Mouse (Mus musculus) intestine, embryonic 15.5 days (tissue): ENCODE data around the gene Mmp2. TPM values are rescaled to one million over a fixed set of nuclear protein-coding genes. Genes with fewer than 3 reads are reported as not detected.
A peak's percentile ranks its signal among the peaks of the same experiment; 100 is the strongest.

Source experiments
- ATAC-seq: fragments of 200-750 bp; cut with Nextera tagmentation; 2 replicates; pipeline ENCODE4 v1.8.0; 2017; ENCODE audit warnings: moderate TSS enrichment, moderate library complexity
- H3K27ac ChIP-seq: fragments of 300-500 bp; sonication (generic); 2 replicates; pipeline ENCODE4 v1.5.1; 2015; ENCODE audit warnings: mild to moderate bottlenecking, inconsistent platforms
- H3K27me3 ChIP-seq: fragments of 300-500 bp; sonication (generic); replicated peaks from 2 replicates; pipeline ENCODE4 v1.6.1; 2015; ENCODE audit warnings: inconsistent platforms
- H3K36me3 ChIP-seq: fragments of 300-500 bp; sonication (generic); 2 replicates; pipeline ENCODE4 v1.6.1; 2015; ENCODE audit warnings: inconsistent platforms
- H3K4me1 ChIP-seq: fragments of 300-500 bp; sonication (generic); replicated peaks from 2 replicates; pipeline ENCODE4 v1.6.1; 2015; ENCODE audit warnings: inconsistent platforms
- H3K4me2 ChIP-seq: fragments of 300-500 bp; sonication (generic); replicated peaks from 2 replicates; pipeline ENCODE4 v1.6.1; 2015; ENCODE audit warnings: mild to moderate bottlenecking, inconsistent platforms
- H3K4me3 ChIP-seq: fragments of 300-500 bp; sonication (generic); replicated peaks from 2 replicates; pipeline ENCODE4 v1.5.1; 2015; ENCODE audit warnings: inconsistent platforms
- H3K9ac ChIP-seq: fragments of 300-500 bp; sonication (generic); 2 replicates; pipeline ENCODE4 v1.6.1; 2015; ENCODE audit warnings: inconsistent platforms
- H3K9me3 ChIP-seq: fragments of 300-500 bp; sonication (generic); 2 replicates; pipeline ENCODE4 v1.6.1; 2016; ENCODE audit warnings: inconsistent platforms
- WGBS: fragments of 180-500 bp; shearing (Covaris S2); methylation state at CpG from one replicate; pipeline ENCODE4 v1.1.7; 2015; 5-methylcytosine and 5-hydroxymethylcytosine counted together
- polyA plus RNA-seq: library from polyadenylated mRNA; unstranded; fragments of >200 nt; fragmentation: Nextera tagmentation; extraction: Ambion mirVana; gene quantifications from 2 replicates; pipeline ENCODE4 v1.2.1, GENCODE M21; 2015

The Mmp2 gene
- polyA plus RNA-seq, 1 experiment from 2014 or later, result 159 TPM

DNA sequence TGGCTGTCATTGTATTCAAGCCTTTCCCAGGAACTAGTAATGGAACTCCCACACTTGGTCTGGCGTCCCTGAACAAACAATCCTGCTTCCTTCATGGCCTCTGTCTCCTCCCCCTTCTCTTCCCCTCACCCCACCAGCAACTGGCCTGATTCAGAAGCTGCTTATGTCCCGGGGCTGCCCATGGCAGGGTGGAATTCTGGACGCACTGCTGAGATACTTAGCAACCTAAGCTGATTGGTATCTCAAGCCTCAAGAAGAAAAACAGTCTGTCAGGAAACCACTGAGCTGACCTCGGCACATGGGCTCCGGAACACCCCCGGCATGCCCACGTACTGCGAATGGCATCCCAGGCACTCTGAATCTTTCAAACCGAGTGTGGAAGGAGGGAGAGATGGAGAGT, 20.2 kb downstream of the Mmp2 start:
- Histone ChIP-seq H3K4me1 (peaks cover 19% of the 10 kb centered on the region; the same call in 1 of the 2 replicates), H3K9ac (no peak overlapping the region), H3K4me3 (no peak overlapping the region), H3K27ac (no peak overlapping the region), H3K4me2 (no peak overlapping the region), H3K9me3 (no peaks in the 10 kb centered on the region), H3K27me3 (no peaks in the 10 kb centered on the region), H3K36me3 (no peaks in the 10 kb centered on the region)
- peak; percentile 45; the same call in 1 of the 2 replicates for ATAC-seq
- 39% methylated on average over 9 of the region's 9 CpGs for WGBS

DNA sequence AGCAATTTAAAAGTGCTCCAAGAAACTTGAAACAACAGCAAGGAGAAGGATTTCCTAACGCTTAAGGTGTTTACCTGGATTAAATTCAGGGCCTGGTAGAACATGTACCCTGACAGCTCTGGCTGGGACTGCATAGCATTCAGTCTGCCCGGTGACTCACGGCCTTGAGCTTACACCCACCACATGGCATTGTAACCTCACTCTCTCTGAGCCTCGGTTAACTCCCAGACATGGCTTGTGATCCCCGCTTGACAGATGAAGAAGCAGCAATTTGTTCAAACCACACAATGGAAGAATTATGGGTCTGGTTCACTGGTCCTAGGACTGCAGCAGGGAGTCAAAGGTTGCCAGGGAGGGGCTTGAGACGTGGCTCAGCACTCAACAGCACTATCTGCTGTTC, 22.2 kb downstream of the Mmp2 start:
- 55% methylated on average over 6 of the region's 6 CpGs for WGBS
- Histone ChIP-seq H3K4me3 (no peak overlapping the region), H3K4me2 (no peak overlapping the region), H3K27ac (no peak overlapping the region), H3K4me1 (peaks cover 22% of the 10 kb centered on the region; the same call in 1 of the 2 replicates), H3K36me3 (no peaks in the 10 kb centered on the region), H3K9me3 (no peaks in the 10 kb centered on the region), H3K9ac (no peak overlapping the region), H3K27me3 (no peaks in the 10 kb centered on the region)
- ATAC-seq, result no peak

GRCm38 (mm10) chr8:92850239-92850638, 23.1 kb downstream of the Mmp2 start:
- no peaks in the 10 kb centered on the region for H3K36me3 ChIP-seq
- H3K27me3 ChIP-seq, result no peaks in the 10 kb centered on the region
- no peak overlapping the region for H3K9ac ChIP-seq
- peak; percentile 48 for ATAC-seq
- WGBS, result 54% methylated on average over 4 of the region's 4 CpGs
- H3K4me2 ChIP-seq, result no peak overlapping the region
- H3K27ac ChIP-seq, result 0 out of 2 replicates have a peak overlapping the region, but pooled peaks have one; percentile 27
- no peaks in the 10 kb centered on the region for H3K9me3 ChIP-seq
- no peak overlapping the region for H3K4me3 ChIP-seq
- H3K4me1 ChIP-seq, result peaks cover 22% of the 10 kb centered on the region; the same call in 1 of the 2 replicates

DNA sequence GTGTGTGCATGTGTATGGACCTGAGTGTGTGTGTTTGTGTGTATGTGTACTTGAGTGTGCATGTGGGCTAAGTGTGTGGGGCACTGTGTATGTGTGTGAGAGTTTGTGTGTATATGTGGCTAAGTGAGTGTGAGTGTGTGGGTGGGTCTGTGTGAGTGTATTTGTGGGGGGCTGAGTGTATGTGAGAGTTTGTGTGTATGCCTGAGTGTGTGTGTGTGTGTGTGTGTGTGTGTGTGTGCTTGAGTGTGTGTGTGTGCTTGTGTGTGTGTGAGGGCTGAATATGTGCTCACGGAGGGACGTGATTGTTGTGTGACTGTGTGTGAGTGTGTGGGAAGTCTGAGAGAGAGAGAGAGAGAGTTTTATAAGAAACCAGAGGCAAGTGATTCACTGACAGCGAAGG, 24.3 kb downstream of the Mmp2 start:
- ATAC-seq, result no peak
- 52% methylated on average over 3 of the region's 3 CpGs for WGBS
- no peaks in the 10 kb centered on the region for H3K27me3 ChIP-seq
- no peak overlapping the region for H3K4me2 ChIP-seq
- no peaks in the 10 kb centered on the region for H3K9me3 ChIP-seq
- H3K4me3 ChIP-seq, result no peak overlapping the region
- H3K4me1 ChIP-seq, result peaks cover 17% of the 10 kb centered on the region; the same call in 1 of the 2 replicates
- no peak overlapping the region for H3K27ac ChIP-seq
- no peaks in the 10 kb centered on the region for H3K36me3 ChIP-seq
- H3K9ac ChIP-seq, result no peak overlapping the region

GRCm38 (mm10) chr8:92853188-92853983, 26.3 kb downstream of the Mmp2 start:
- Histone ChIP-seq H3K27ac (0 out of 2 replicates have a peak overlapping the region, but pooled peaks have one; percentile 41), H3K4me3 (no peak overlapping the region), H3K4me1 (peaks cover 10% of the 10 kb centered on the region; the same call in 1 of the 2 replicates), H3K9me3 (no peaks in the 10 kb centered on the region), H3K9ac (no peak overlapping the region), H3K27me3 (no peaks in the 10 kb centered on the region), H3K4me2 (no peak overlapping the region), H3K36me3 (no peaks in the 10 kb centered on the region)
- WGBS, result 38% methylated on average over 18 of the region's 18 CpGs
- ATAC-seq, result no peak

DNA sequence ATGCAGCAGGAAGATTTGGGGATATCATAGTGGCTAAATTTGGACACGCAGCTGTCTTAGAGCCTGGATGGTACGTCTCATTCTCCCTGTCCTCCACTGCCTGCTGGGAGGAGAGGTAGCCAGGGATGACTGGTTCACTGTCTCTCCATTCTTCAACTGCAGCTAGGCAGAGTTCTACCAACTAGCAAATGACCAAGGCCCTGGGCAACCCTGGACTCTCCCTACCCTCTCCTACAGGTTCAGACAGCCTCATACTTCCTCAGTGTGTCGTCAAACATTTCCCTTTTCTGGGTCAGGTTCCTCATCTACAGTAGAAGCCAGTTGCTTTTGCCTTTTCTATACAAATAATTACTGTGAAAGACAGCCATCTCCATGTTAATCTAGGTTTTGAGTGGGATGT, 27.6 kb downstream of the Mmp2 start:
- Histone ChIP-seq H3K27ac (no peak overlapping the region), H3K4me3 (no peak overlapping the region), H3K36me3 (no peaks in the 10 kb centered on the region), H3K9me3 (no peaks in the 10 kb centered on the region), H3K4me2 (peak overlapping the region; percentile 86), H3K9ac (no peak overlapping the region), H3K4me1 (peaks cover 6% of the 10 kb centered on the region; the same call in 1 of the 2 replicates), H3K27me3 (no peaks in the 10 kb centered on the region)
- no peak for ATAC-seq
- WGBS, result 77% methylated on average over 3 of the region's 3 CpGs

DNA sequence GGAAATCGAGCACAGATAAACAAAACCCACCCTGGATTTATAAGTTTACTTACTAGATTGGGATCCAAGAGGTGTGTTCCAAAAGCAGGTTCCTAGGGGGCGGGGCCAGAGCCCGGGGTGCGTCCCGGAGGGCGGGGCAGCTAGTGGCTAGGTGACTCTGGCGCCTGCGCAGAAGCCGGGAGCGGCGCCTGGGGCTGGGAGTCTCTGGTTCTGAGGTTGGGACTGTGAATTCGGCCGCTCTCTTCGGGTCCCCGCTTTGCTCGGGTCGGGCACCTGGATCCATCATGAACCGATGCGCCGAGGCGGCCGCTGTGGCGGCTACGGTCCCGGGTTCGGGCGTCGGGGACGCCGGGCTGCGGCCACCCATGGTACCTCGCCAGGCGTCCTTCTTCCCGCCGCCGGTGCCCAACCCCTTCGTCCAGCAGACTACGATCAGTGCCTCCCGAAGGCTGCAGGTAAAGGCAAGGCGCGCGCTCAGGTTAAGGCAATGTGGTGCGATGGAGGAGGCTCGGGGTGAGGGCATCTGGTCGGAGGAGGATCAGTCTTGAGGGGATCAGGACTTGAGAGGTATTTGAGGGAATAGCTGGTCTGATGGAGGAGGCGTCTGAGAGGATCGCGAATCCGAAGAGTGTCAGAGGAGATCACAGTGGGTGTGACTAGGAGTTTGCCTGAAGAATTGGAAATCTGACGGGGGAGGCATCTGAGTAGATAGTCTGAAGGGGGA, 28.2 kb downstream of the Mmp2 start, which contains the start of gene Lpcat2:
Gene Lpcat2, plus strand, starts transcription at position 169 of the 724 bp plus-strand sequence.
- 2% methylated on average over 50 of the region's 50 CpGs for WGBS
- Histone ChIP-seq H3K9me3 (no peaks in the 10 kb centered on the region), H3K36me3 (no peaks in the 10 kb centered on the region), H3K4me3 (peak within 1 kb of the TSS; percentile 57), H3K27ac (no peak within 1 kb of the TSS), H3K9ac (peak within 1 kb of the TSS; percentile 61), H3K27me3 (no peaks in the 10 kb centered on the region), H3K4me2 (peak within 1 kb of the TSS; percentile 86), H3K4me1 (peaks cover 4% of the 10 kb centered on the region; the same call in 1 of the 2 replicates)
- peak; percentile 93 for ATAC-seq

DNA sequence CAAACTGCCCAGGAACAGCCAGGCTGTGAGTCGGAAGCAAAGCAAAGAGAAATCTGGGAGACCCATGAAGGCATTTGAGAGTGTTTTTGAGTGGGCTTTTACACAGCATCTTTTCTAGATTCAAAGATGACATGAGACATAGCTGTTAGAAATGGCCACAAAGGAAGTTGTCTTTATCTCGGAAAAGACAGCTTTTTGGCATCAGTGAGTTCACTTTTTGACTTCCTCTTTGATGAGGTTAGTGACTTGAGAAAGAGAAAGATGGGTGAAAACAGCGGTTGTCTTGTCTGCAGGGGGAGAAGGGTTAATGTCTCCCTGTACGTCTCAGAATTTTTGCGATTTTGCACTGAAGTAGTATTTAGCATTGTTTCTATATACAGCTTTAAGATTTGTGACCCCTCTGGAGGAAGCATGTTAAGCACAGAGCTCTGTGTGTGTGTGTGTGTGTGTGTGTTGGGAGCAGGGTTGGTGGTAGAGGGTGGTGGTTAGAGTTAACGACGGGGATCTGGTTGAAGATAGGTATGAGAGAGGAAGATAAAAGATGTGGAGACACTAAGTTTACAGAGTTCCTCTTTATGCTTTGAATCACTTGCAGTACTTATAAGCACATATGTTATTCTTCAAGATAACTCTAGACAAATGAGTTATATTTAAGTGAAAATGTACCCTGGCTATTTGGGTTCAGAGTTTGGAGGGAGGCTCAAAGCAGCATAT, 29.3 kb downstream of the Mmp2 start:
- no peaks in the 10 kb centered on the region for H3K27me3 ChIP-seq
- peak overlapping the region; percentile 86; the same call in 1 of the 2 replicates for H3K4me2 ChIP-seq
- no peak overlapping the region for H3K9ac ChIP-seq
- ATAC-seq, result no peak
- 0 out of 2 replicates have a peak overlapping the region, but pooled peaks have one; percentile 57 for H3K4me3 ChIP-seq
- H3K4me1 ChIP-seq, result 0 out of 2 replicates have a peak, but pooled peaks cover 4% of the 10 kb centered on the region
- no peaks in the 10 kb centered on the region for H3K9me3 ChIP-seq
- no peak overlapping the region for H3K27ac ChIP-seq
- 75% methylated on average over 7 of the region's 7 CpGs for WGBS
- H3K36me3 ChIP-seq, result no peaks in the 10 kb centered on the region

- Histone ChIP-seq H3K4me3 (no peak overlapping the region), H3K9me3 (no peaks in the 10 kb centered on the region), H3K9ac (no peak overlapping the region), H3K4me2 (no peak overlapping the region), H3K4me1 (no peaks in the 10 kb centered on the region), H3K27me3 (no peaks in the 10 kb centered on the region), H3K36me3 (no peaks in the 10 kb centered on the region), H3K27ac (no peak overlapping the region)
- ATAC-seq, result no peak
- WGBS, result 88% methylated on average over 14 of the region's 14 CpGs
Observed at GRCm38 (mm10) chr8:92858475-92859182, 31.5 kb downstream of the Mmp2 start.

GRCm38 (mm10) chr8:92861977-92862376, 34.9 kb downstream of the Mmp2 start:
- Histone ChIP-seq H3K4me1 (no peaks in the 10 kb centered on the region), H3K4me2 (no peak overlapping the region), H3K9me3 (no peaks in the 10 kb centered on the region), H3K4me3 (no peak overlapping the region), H3K27ac (no peak overlapping the region), H3K36me3 (no peaks in the 10 kb centered on the region), H3K27me3 (no peaks in the 10 kb centered on the region), H3K9ac (no peak overlapping the region)
- 94% methylated on average over 1 of the region's 1 CpGs for WGBS
- no peak for ATAC-seq

- no peaks in the 10 kb centered on the region for H3K4me1 ChIP-seq
- no peak overlapping the region for H3K4me2 ChIP-seq
- H3K9ac ChIP-seq, result no peak overlapping the region
- 54% methylated on average over 7 of the region's 7 CpGs for WGBS
- no peak overlapping the region for H3K4me3 ChIP-seq
- ATAC-seq, result no peak
- no peaks in the 10 kb centered on the region for H3K36me3 ChIP-seq
- H3K27ac ChIP-seq, result no peak overlapping the region
- no peaks in the 10 kb centered on the region for H3K27me3 ChIP-seq
- no peaks in the 10 kb centered on the region for H3K9me3 ChIP-seq
Observed at GRCm38 (mm10) chr8:92870281-92870680, 43.2 kb downstream of the Mmp2 start.
